Mouse (Mus musculus): ENCODE measurements around the gene Arhgdig. TPM values are rescaled to one million over a fixed set of nuclear protein-coding genes. Genes with fewer than 3 reads are reported as not detected.

Gene Arhgdig
- polyA plus RNA-seq, 1 experiment from 2014 or later, result 12.9 TPM

DNA sequence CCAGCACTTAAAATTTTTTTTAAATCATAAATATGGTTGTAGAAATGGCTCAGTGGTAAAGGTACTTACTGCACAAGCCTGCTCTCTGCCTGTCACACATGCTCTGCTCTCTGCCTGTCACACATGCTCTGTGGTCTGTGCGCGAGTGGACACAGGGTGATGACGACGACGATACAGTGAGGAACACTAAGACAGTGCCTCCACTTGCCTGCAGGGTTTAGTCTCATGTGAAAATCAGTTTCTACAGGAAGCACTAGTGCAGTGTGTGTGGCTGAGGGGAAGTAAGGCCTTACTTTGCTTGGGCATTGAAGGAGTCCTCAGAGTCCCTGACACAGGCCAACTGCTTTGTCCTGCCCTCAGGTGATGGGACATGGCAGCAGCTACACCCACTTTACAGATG lies 22.2 kb upstream of the Arhgdig start:
- no peak overlapping the region for H3K4me3 ChIP-seq (ENCODE audit: low read depth, low read length)
- WGBS, result 93% methylated on average over 5 of the region's 5 CpGs
- no peaks in the 10 kb centered on the region for H3K27me3 ChIP-seq (ENCODE audit: control insufficient read depth, insufficient read depth, low read length)
- no peak overlapping the region for H3K27ac ChIP-seq (ENCODE audit: low read length)
- H3K36me3 ChIP-seq (ENCODE audit: control insufficient read depth, insufficient read depth, low read length), result no peaks in the 10 kb centered on the region
- no peak for ATAC-seq (ENCODE audit: insufficient number of reproducible peaks, insufficient read depth, low FRiP score, low read depth)
- no peaks in the 10 kb centered on the region for H3K4me1 ChIP-seq (ENCODE audit: control insufficient read depth, insufficient read depth, low read length)
- H3K9ac ChIP-seq (replicated peaks; ENCODE audit: low read depth, low read length), result no peak overlapping the region
- no peak overlapping the region for H3K4me2 ChIP-seq (replicated peaks; ENCODE audit: low read depth, low read length)
- no peaks in the 10 kb centered on the region for H3K9me3 ChIP-seq (ENCODE audit: control insufficient read depth, low read depth, low read length)

DNA sequence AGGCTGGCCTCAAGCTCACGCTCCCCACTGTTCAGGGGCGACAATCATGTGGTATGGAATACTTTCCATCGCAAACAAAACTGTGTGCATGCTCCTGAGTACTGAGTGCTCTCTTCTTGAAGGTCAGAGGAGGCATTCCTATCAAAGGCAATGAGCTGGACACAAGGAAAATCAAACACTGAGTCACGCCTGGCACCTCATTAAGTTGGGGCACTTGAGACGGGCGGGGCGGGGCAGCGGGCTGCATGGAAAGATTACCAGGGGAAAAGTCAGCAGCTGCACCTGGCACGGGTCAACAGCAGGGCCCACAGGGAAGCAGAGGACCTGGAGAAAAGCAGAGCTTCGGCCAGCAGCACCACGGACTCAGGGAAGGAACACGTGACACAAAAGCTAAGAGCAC lies 17.6 kb upstream of the Arhgdig start:
- Histone ChIP-seq H3K4me3 (ENCODE audit: low read depth, low read length) (no peak overlapping the region), H3K4me1 (ENCODE audit: control insufficient read depth, insufficient read depth, low read length) (no peaks in the 10 kb centered on the region), H3K36me3 (ENCODE audit: control insufficient read depth, insufficient read depth, low read length) (no peaks in the 10 kb centered on the region), H3K27ac (ENCODE audit: low read length) (peak overlapping the region; percentile 39; the same call in 1 of the 2 replicates), H3K9ac (replicated peaks; ENCODE audit: low read depth, low read length) (no peak overlapping the region), H3K9me3 (ENCODE audit: control insufficient read depth, low read depth, low read length) (no peaks in the 10 kb centered on the region), H3K4me2 (replicated peaks; ENCODE audit: low read depth, low read length) (no peak overlapping the region), H3K27me3 (ENCODE audit: control insufficient read depth, insufficient read depth, low read length) (no peaks in the 10 kb centered on the region)
- 71% methylated on average over 12 of the region's 12 CpGs for WGBS
- ATAC-seq (ENCODE audit: insufficient number of reproducible peaks, insufficient read depth, low FRiP score, low read depth), result peak; percentile 82

DNA sequence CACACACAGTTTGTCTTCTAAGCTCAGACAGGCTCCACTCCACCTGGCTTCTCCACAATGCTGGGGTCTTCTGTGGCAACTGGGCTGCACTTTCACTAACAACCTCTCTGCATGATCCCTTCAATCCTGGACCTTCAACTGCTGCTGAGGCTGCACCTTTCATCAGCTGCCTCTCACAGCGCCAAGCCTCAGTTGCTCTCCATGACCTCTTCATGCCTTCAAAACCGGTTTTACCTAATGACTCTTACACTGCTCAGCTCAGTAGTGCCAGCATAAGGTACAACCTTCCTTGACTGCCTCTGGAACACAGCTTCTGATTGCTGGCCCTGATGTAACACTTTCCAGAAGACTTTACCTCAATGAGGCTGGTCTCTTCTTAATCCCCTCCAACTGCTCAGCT lies 13.9 kb upstream of the Arhgdig start:
- H3K4me2 ChIP-seq (replicated peaks; ENCODE audit: low read depth, low read length), result no peak overlapping the region
- no peak overlapping the region for H3K27ac ChIP-seq (ENCODE audit: low read length)
- no peak for ATAC-seq (ENCODE audit: insufficient number of reproducible peaks, insufficient read depth, low FRiP score, low read depth)

DNA sequence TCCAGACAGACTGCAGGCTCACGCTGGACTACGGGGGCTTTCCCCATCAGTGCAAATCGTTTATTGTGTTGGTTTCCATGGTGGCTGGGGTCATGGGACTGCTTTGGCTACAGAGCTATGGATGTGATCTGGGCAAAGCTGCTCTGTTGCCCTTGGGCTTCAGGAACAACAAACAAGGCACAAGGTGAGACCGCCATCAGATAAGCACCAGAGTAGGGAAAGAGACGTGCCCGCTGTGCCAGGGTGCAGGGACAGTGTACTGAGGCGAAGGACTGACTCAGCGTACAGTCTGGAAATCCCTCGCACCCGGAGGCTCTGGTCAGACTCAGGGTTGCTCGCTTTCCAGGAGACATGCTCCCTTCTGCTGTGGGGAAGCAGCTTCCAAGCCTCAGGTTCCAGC lies 5.1 kb upstream of the Arhgdig start:
- Histone ChIP-seq H3K9ac (replicated peaks; ENCODE audit: low read depth, low read length) (no peak overlapping the region), H3K27ac (ENCODE audit: low read length) (no peak overlapping the region), H3K36me3 (ENCODE audit: control insufficient read depth, insufficient read depth, low read length) (peaks cover 8% of the 10 kb centered on the region; the same call in 1 of the 2 replicates), H3K9me3 (ENCODE audit: control insufficient read depth, low read depth, low read length) (no peaks in the 10 kb centered on the region), H3K4me2 (replicated peaks; ENCODE audit: low read depth, low read length) (no peak overlapping the region), H3K27me3 (ENCODE audit: control insufficient read depth, insufficient read depth, low read length) (no peaks in the 10 kb centered on the region), H3K4me3 (ENCODE audit: low read depth, low read length) (no peak overlapping the region), H3K4me1 (ENCODE audit: control insufficient read depth, insufficient read depth, low read length) (no peaks in the 10 kb centered on the region)
- 91% methylated on average over 11 of the region's 11 CpGs for WGBS
- ATAC-seq (ENCODE audit: insufficient number of reproducible peaks, insufficient read depth, low FRiP score, low read depth), result no peak

More for the DNA sequence above, 13.9 kb upstream of the Arhgdig start:
- Histone ChIP-seq H3K9me3 (ENCODE audit: control insufficient read depth, low read depth, low read length) (no peaks in the 10 kb centered on the region), H3K4me1 (ENCODE audit: control insufficient read depth, insufficient read depth, low read length) (no peaks in the 10 kb centered on the region), H3K36me3 (ENCODE audit: control insufficient read depth, insufficient read depth, low read length) (peaks cover 4% of the 10 kb centered on the region; the same call in 1 of the 2 replicates), H3K9ac (replicated peaks; ENCODE audit: low read depth, low read length) (no peak overlapping the region), H3K27me3 (ENCODE audit: control insufficient read depth, insufficient read depth, low read length) (no peaks in the 10 kb centered on the region), H3K4me3 (ENCODE audit: low read depth, low read length) (no peak overlapping the region)
- 57% methylated on average over 2 of the region's 2 CpGs for WGBS

DNA sequence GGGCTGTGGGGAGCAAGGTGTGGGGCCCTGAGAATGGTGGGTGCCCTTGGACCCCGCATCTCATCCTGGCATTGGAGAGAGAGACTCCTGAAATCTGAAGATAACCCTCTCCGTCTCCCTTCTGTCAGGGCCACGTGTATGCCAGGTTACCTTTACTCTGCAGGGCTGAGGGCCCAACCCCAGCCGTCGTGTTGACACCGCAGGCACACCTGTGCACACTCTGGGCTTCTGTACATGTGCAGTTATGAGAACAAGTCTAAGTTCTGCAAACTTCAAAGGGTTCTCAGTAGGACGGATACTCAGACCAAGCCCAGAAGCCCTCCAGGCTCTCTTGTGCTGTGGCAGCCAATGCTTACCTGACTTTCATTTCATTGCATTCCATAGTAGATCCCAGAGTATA lies 4.7 kb upstream of the Arhgdig start:
- H3K9ac ChIP-seq (replicated peaks; ENCODE audit: low read depth, low read length), result no peak overlapping the region
- peaks cover 8% of the 10 kb centered on the region; the same call in 1 of the 2 replicates for H3K36me3 ChIP-seq (ENCODE audit: control insufficient read depth, insufficient read depth, low read length)
- no peak overlapping the region for H3K4me2 ChIP-seq (replicated peaks; ENCODE audit: low read depth, low read length)
- no peaks in the 10 kb centered on the region for H3K27me3 ChIP-seq (ENCODE audit: control insufficient read depth, insufficient read depth, low read length)
- H3K9me3 ChIP-seq (ENCODE audit: control insufficient read depth, low read depth, low read length), result no peaks in the 10 kb centered on the region
- WGBS, result 86% methylated on average over 7 of the region's 7 CpGs
- no peak overlapping the region for H3K4me3 ChIP-seq (ENCODE audit: low read depth, low read length)
- peak; percentile 49; the same call in 1 of the 2 replicates for ATAC-seq (ENCODE audit: insufficient number of reproducible peaks, insufficient read depth, low FRiP score, low read depth)
- no peak overlapping the region for H3K27ac ChIP-seq (ENCODE audit: low read length)
- H3K4me1 ChIP-seq (ENCODE audit: control insufficient read depth, insufficient read depth, low read length), result no peaks in the 10 kb centered on the region

DNA sequence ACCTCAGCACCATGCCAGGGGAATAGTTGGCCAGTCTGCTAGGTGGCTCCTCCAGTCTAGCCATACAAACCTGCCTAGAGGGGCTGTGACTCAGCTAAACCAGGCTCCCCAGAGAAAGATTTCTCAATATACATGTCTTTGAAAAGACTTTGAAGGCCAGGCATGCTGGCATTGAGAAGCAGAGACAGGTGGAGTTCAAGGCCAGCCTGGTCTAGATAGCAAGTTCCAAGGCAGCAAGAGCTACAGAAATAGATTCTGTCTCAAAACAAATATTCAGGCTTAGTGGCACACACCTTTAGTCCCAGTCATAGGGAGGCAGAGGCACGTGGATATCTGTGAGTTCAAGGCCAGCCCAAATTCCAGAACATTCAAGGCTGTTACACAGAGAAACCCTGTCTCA lies 1.2 kb downstream of the Arhgdig start:
- Histone ChIP-seq H3K4me3 (ENCODE audit: low read depth, low read length) (no peak overlapping the region), H3K9me3 (ENCODE audit: control insufficient read depth, low read depth, low read length) (no peaks in the 10 kb centered on the region), H3K27me3 (ENCODE audit: control insufficient read depth, insufficient read depth, low read length) (peaks cover 11% of the 10 kb centered on the region; the same call in 1 of the 2 replicates), H3K9ac (replicated peaks; ENCODE audit: low read depth, low read length) (no peak overlapping the region), H3K36me3 (ENCODE audit: control insufficient read depth, insufficient read depth, low read length) (no peaks in the 10 kb centered on the region), H3K4me2 (replicated peaks; ENCODE audit: low read depth, low read length) (no peak overlapping the region), H3K27ac (ENCODE audit: low read length) (no peak overlapping the region), H3K4me1 (ENCODE audit: control insufficient read depth, insufficient read depth, low read length) (0 out of 2 replicates have a peak, but pooled peaks cover 3% of the 10 kb centered on the region)
- no peak for ATAC-seq (ENCODE audit: insufficient number of reproducible peaks, insufficient read depth, low FRiP score, low read depth)
- 52% methylated on average over 1 of the region's 1 CpGs for WGBS

DNA sequence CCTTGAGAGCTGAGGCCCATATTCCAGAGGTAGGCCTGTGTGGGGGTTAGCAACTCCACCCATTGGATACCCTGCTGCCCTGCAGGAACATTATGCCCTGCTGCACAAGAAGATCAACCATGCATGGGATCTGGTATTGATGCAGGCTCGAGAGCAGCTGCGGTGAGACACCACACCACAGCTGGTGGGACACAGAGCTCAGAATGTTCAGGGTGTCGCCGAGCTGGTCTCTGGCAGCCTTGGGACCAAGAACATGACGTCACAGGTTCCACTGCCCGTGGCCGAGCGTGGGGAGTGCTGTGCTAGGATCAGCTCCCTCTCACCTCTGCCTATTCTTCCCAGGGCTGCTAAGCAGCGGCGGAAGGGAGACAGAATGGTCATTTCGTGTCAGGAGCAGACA lies 2.8 kb downstream of the Arhgdig start:
- 44% methylated on average over 11 of the region's 11 CpGs for WGBS
- Histone ChIP-seq H3K4me3 (ENCODE audit: low read depth, low read length) (no peak overlapping the region), H3K27ac (ENCODE audit: low read length) (no peak overlapping the region), H3K4me1 (ENCODE audit: control insufficient read depth, insufficient read depth, low read length) (0 out of 2 replicates have a peak, but pooled peaks cover 3% of the 10 kb centered on the region), H3K9ac (replicated peaks; ENCODE audit: low read depth, low read length) (no peak overlapping the region), H3K27me3 (ENCODE audit: control insufficient read depth, insufficient read depth, low read length) (peaks cover 18% of the 10 kb centered on the region), H3K36me3 (ENCODE audit: control insufficient read depth, insufficient read depth, low read length) (no peaks in the 10 kb centered on the region), H3K4me2 (replicated peaks; ENCODE audit: low read depth, low read length) (no peak overlapping the region), H3K9me3 (ENCODE audit: control insufficient read depth, low read depth, low read length) (no peaks in the 10 kb centered on the region)
- no peak for ATAC-seq (ENCODE audit: insufficient number of reproducible peaks, insufficient read depth, low FRiP score, low read depth)

DNA sequence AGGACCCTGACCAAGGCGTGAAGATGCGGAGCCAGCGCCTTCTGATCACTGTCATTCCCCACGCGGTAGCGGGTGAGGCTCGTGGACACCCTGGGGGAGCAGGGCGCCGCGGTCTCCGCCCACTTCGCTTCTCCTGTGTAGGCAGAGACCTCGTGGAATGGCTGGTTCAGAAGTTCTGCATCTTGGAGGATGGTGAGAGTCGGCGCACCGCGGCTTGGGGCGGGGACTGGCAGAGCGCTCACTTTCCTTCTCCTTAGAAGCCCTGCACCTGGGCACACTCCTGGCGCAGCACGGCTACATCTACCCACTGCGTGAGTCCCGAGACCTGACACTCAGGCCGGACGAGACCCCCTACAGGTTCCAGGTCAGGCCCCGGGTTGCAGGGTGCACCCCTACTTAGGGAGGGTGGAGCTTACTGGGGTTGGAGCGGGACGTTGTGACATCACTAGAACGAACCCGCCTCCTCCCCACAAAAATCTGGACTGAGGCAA lies 4.2 kb downstream of the Arhgdig start:
- no peaks in the 10 kb centered on the region for H3K9me3 ChIP-seq (ENCODE audit: control insufficient read depth, low read depth, low read length)
- ATAC-seq (ENCODE audit: insufficient number of reproducible peaks, insufficient read depth, low FRiP score, low read depth), result no peak
- H3K27ac ChIP-seq (ENCODE audit: low read length), result no peak overlapping the region
- peaks cover 20% of the 10 kb centered on the region for H3K27me3 ChIP-seq (ENCODE audit: control insufficient read depth, insufficient read depth, low read length)
- peak overlapping the region; percentile 95 for H3K4me2 ChIP-seq (replicated peaks; ENCODE audit: low read depth, low read length)
- no peaks in the 10 kb centered on the region for H3K36me3 ChIP-seq (ENCODE audit: control insufficient read depth, insufficient read depth, low read length)
- H3K9ac ChIP-seq (replicated peaks; ENCODE audit: low read depth, low read length), result peak overlapping the region; percentile 33; the same call in 1 of the 2 replicates
- 0 out of 2 replicates have a peak, but pooled peaks cover 3% of the 10 kb centered on the region for H3K4me1 ChIP-seq (ENCODE audit: control insufficient read depth, insufficient read depth, low read length)
- H3K4me3 ChIP-seq (ENCODE audit: low read depth, low read length), result peak overlapping the region; percentile 42
- WGBS, result under 1% methylated on average over 30 of the region's 30 CpGs

DNA sequence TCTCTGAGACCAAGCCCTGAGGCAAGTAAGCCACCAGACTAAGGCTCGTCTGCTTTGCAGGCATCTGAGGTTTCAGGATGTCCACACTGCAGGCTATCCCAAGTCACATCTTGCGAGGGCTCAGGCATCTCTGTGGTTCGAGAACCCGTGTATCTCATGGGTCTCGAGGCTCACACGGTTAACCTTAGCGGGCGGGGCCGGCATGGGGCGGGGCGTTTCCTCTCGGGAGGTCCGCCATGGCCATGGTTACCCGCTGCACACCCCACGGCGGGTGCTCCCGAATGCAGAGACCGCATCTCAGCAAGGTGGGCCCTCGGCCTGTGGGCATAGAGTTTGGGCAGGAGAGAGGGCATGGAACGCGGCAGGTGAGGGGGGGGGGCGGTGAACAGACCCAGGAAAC lies 4.8 kb downstream of the Arhgdig start, which contains the start of gene Rgs11:
Gene Rgs11 (plus strand): TSS at position 215 of the 400 bp plus-strand sequence.
- H3K27ac ChIP-seq (ENCODE audit: low read length), result no peak within 1 kb of the TSS
- H3K27me3 ChIP-seq (ENCODE audit: control insufficient read depth, insufficient read depth, low read length), result peaks cover 20% of the 10 kb centered on the region
- WGBS, result 3% methylated on average over 22 of the region's 22 CpGs
- no peak for ATAC-seq (ENCODE audit: insufficient number of reproducible peaks, insufficient read depth, low FRiP score, low read depth)
- H3K9me3 ChIP-seq (ENCODE audit: control insufficient read depth, low read depth, low read length), result no peaks in the 10 kb centered on the region
- H3K36me3 ChIP-seq (ENCODE audit: control insufficient read depth, insufficient read depth, low read length), result peaks cover under 1% of the 10 kb centered on the region; the same call in 1 of the 2 replicates
- H3K9ac ChIP-seq (replicated peaks; ENCODE audit: low read depth, low read length), result peak within 1 kb of the TSS; percentile 33; the same call in 1 of the 2 replicates
- 0 out of 2 replicates have a peak, but pooled peaks cover 3% of the 10 kb centered on the region for H3K4me1 ChIP-seq (ENCODE audit: control insufficient read depth, insufficient read depth, low read length)
- peak within 1 kb of the TSS; percentile 95 for H3K4me2 ChIP-seq (replicated peaks; ENCODE audit: low read depth, low read length)
- peak within 1 kb of the TSS; percentile 42 for H3K4me3 ChIP-seq (ENCODE audit: low read depth, low read length)
